Mouse (Mus musculus) embryonic facial prominence, embryonic 14.5 days (tissue): Measurements from ENCODE around the gene Lgr4. TPM values are rescaled to one million over a fixed set of nuclear protein-coding genes. Genes with fewer than 3 reads are reported as not detected.

Source experiments
- ATAC-seq: fragments of 200-750 bp; cut with Nextera tagmentation; 2 replicates; pipeline ENCODE4 v1.8.0; 2017; ENCODE audit warnings: low read depth, moderate number of reproducible peaks, moderate TSS enrichment
- DNase-seq: peaks from one replicate; pipeline ENCODE4 v3.0.0-alpha.2; 2015; ENCODE audit warnings: low spot score
- H3K27ac ChIP-seq: fragments of 300-500 bp; sonication (generic); replicated peaks from 2 replicates; pipeline ENCODE4 v1.5.1; 2014; ENCODE audit warnings: low read depth, mild to moderate bottlenecking, low read length, moderate library complexity
- H3K27me3 ChIP-seq: fragments of 300-500 bp; sonication (generic); replicated peaks from 2 replicates; pipeline ENCODE4 v1.6.1; 2014; ENCODE audit warnings: low read length; ENCODE audit not compliant: control insufficient read depth, insufficient read depth
- H3K36me3 ChIP-seq: fragments of 300-500 bp; sonication (generic); 2 replicates; pipeline ENCODE4 v1.6.1; 2014; ENCODE audit warnings: low read length, mixed read lengths; ENCODE audit not compliant: control insufficient read depth, insufficient read depth
- H3K4me1 ChIP-seq: fragments of 300-500 bp; sonication (generic); 2 replicates; pipeline ENCODE4 v1.6.1; 2014; ENCODE audit warnings: antibody characterized with exemption, low read length; ENCODE audit not compliant: control insufficient read depth, insufficient read depth
- H3K4me2 ChIP-seq: fragments of 300-500 bp; sonication (generic); 2 replicates; pipeline ENCODE4 v1.6.1; 2014; ENCODE audit warnings: low read depth, mild to moderate bottlenecking, low read length, moderate library complexity, mixed read lengths
- H3K4me3 ChIP-seq: fragments of 300-500 bp; sonication (generic); 2 replicates; pipeline ENCODE4 v1.5.1; 2014; ENCODE audit warnings: low read depth, mild to moderate bottlenecking, low read length
- H3K9ac ChIP-seq: fragments of 300-500 bp; sonication (generic); 2 replicates; pipeline ENCODE4 v1.6.1; 2014; ENCODE audit warnings: low read depth, mild to moderate bottlenecking, low read length, moderate library complexity, mixed read lengths
- H3K9me3 ChIP-seq: fragments of 300-500 bp; sonication (generic); 2 replicates; pipeline ENCODE4 v1.6.1; 2016; ENCODE audit warnings: low read length; ENCODE audit not compliant: control insufficient read depth
- WGBS: fragments of 180-500 bp; shearing (Covaris S2); extraction: QIAGEN DNeasy Blood & Tissue Kit; methylation state at CpG from one replicate; pipeline ENCODE4 v1.1.7; 2014; 5-methylcytosine and 5-hydroxymethylcytosine counted together
- polyA plus RNA-seq: library from polyadenylated mRNA; unstranded; fragments of >200 nt; fragmentation: Nextera tagmentation; extraction: Ambion mirVana; gene quantifications from 2 replicates; pipeline ENCODE4 v1.2.1, GENCODE M21; 2014

Lgr4 gene
- polyA plus RNA-seq, 1 experiment from 2014 or later, result 25.0 TPM

GRCm38 (mm10) chr2:109926984-109927383, 9.5 kb downstream of the Lgr4 start:
- Histone ChIP-seq H3K36me3 (peaks cover 12% of the 10 kb centered on the region; the same call in 1 of the 2 replicates), H3K27ac (no peak overlapping the region)
- ATAC-seq, result no peak

GRCm38 (mm10) chr2:109927446-109927845, 10.0 kb downstream of the Lgr4 start:
- ATAC-seq, result no peak
- H3K4me3 ChIP-seq, result no peak overlapping the region
- no peak for DNase-seq
- no peak overlapping the region for H3K4me2 ChIP-seq
- H3K36me3 ChIP-seq, result peaks cover 12% of the 10 kb centered on the region; the same call in 1 of the 2 replicates
- WGBS, result 75% methylated on average over 7 of the region's 7 CpGs
- no peak overlapping the region for H3K9ac ChIP-seq
- H3K9me3 ChIP-seq, result no peaks in the 10 kb centered on the region
- H3K27ac ChIP-seq, result no peak overlapping the region
- peaks cover 15% of the 10 kb centered on the region for H3K4me1 ChIP-seq
- H3K27me3 ChIP-seq, result no peaks in the 10 kb centered on the region

More at GRCm38 (mm10) chr2:109926984-109927383, 9.5 kb downstream of the Lgr4 start:
- peaks cover 12% of the 10 kb centered on the region for H3K4me1 ChIP-seq
- H3K9me3 ChIP-seq, result no peaks in the 10 kb centered on the region
- 90% methylated on average over 4 of the region's 4 CpGs for WGBS
- no peaks in the 10 kb centered on the region for H3K27me3 ChIP-seq
- no peak overlapping the region for H3K4me3 ChIP-seq
- DNase-seq, result no peak
- no peak overlapping the region for H3K4me2 ChIP-seq
- no peak overlapping the region for H3K9ac ChIP-seq

GRCm38 (mm10) chr2:109927876-109928275, 10.4 kb downstream of the Lgr4 start:
- no peaks in the 10 kb centered on the region for H3K27me3 ChIP-seq
- no peak overlapping the region for H3K27ac ChIP-seq
- H3K36me3 ChIP-seq, result peaks cover 12% of the 10 kb centered on the region; the same call in 1 of the 2 replicates

GRCm38 (mm10) chr2:109928791-109929190, 11.3 kb downstream of the Lgr4 start:
- DNase-seq (no peak), ATAC-seq (peak; percentile 23; the same call in 1 of the 2 replicates)
- 47% methylated on average over 4 of the region's 4 CpGs for WGBS
- Histone ChIP-seq H3K4me1 (peaks cover 20% of the 10 kb centered on the region), H3K27me3 (no peaks in the 10 kb centered on the region), H3K4me3 (no peak overlapping the region), H3K27ac (no peak overlapping the region), H3K36me3 (peaks cover 12% of the 10 kb centered on the region; the same call in 1 of the 2 replicates), H3K4me2 (no peak overlapping the region), H3K9ac (no peak overlapping the region), H3K9me3 (no peaks in the 10 kb centered on the region)

More at GRCm38 (mm10) chr2:109927876-109928275, 10.4 kb downstream of the Lgr4 start:
- Histone ChIP-seq H3K9me3 (no peaks in the 10 kb centered on the region), H3K9ac (no peak overlapping the region), H3K4me2 (no peak overlapping the region), H3K4me3 (no peak overlapping the region), H3K4me1 (peaks cover 19% of the 10 kb centered on the region)
- ATAC-seq (no peak), DNase-seq (no peak)

GRCm38 (mm10) chr2:109929256-109929655, 11.8 kb downstream of the Lgr4 start:
- DNase-seq (no peak), ATAC-seq (no peak)
- Histone ChIP-seq H3K9me3 (no peaks in the 10 kb centered on the region), H3K27ac (no peak overlapping the region), H3K4me3 (no peak overlapping the region), H3K4me2 (no peak overlapping the region), H3K9ac (no peak overlapping the region), H3K36me3 (peaks cover 12% of the 10 kb centered on the region; the same call in 1 of the 2 replicates), H3K27me3 (no peaks in the 10 kb centered on the region), H3K4me1 (peaks cover 18% of the 10 kb centered on the region)
- WGBS, result 62% methylated on average over 3 of the region's 3 CpGs

GRCm38 (mm10) chr2:109930366-109930765, 12.9 kb downstream of the Lgr4 start:
- peaks cover 18% of the 10 kb centered on the region for H3K4me1 ChIP-seq
- no peak overlapping the region for H3K9ac ChIP-seq
- H3K9me3 ChIP-seq, result no peaks in the 10 kb centered on the region
- H3K4me3 ChIP-seq, result no peak overlapping the region
- H3K27ac ChIP-seq, result no peak overlapping the region
- DNase-seq (no peak), ATAC-seq (no peak)
- H3K36me3 ChIP-seq, result peaks cover 18% of the 10 kb centered on the region; the same call in 1 of the 2 replicates
- no peak overlapping the region for H3K4me2 ChIP-seq
- no peaks in the 10 kb centered on the region for H3K27me3 ChIP-seq
- 92% methylated on average over 5 of the region's 5 CpGs for WGBS

- Histone ChIP-seq H3K27me3 (no peaks in the 10 kb centered on the region), H3K4me1 (peaks cover 18% of the 10 kb centered on the region), H3K4me2 (no peak overlapping the region), H3K9ac (no peak overlapping the region), H3K4me3 (no peak overlapping the region), H3K36me3 (peaks cover 16% of the 10 kb centered on the region; the same call in 1 of the 2 replicates), H3K27ac (no peak overlapping the region), H3K9me3 (no peaks in the 10 kb centered on the region)
- ATAC-seq, result no peak
- no peak for DNase-seq
- 91% methylated on average over 4 of the region's 4 CpGs for WGBS
Observed at GRCm38 (mm10) chr2:109930771-109931170, 13.3 kb downstream of the Lgr4 start.

- ATAC-seq (peak; percentile 24), DNase-seq (peak; percentile 45)
- Histone ChIP-seq H3K4me2 (peak overlapping the region; percentile 40), H3K9me3 (no peaks in the 10 kb centered on the region), H3K27me3 (no peaks in the 10 kb centered on the region), H3K36me3 (peaks cover 11% of the 10 kb centered on the region; the same call in 1 of the 2 replicates), H3K9ac (no peak overlapping the region), H3K27ac (no peak overlapping the region; the same call in 1 of the 2 replicates), H3K4me3 (no peak overlapping the region), H3K4me1 (peaks cover 18% of the 10 kb centered on the region)
- 22% methylated on average over 13 of the region's 13 CpGs for WGBS
Observed at GRCm38 (mm10) chr2:109931978-109932780, 14.7 kb downstream of the Lgr4 start.
